8 mouse cellular contexts compared by ENCODE assay signal in the genomic region with DNA sequence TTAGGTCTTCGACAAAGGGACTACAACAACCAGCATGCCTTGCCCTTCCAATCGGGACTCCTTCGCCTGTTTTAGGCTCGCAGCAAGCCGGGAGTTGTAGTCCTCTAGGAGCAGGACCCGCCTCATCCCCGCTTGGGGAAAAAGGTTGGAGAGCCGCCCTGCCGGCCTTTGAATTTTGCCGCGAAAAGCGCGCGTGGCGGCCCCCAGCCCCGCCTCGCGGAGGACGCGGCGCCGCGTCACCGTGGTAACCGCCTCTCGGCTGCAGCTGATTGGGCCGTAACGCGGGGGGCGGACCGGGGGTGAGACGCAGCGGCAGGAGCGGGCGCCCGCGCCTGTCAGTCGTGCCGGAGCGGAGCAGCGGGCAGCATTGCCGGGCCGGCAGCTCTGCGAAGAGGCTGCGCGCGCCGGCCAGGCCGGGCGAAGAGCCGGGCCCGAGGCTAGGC. TPM values are rescaled to one million over a fixed set of nuclear protein-coding genes. Genes with fewer than 3 reads are reported as not detected.
DNase-seq lines count a peak whose midpoint lies in the region; ATAC-seq and TF ChIP-seq lines count a peak whose summit lies in the region.

No protein-coding gene starts in this region.

- TF ChIP-seq POLR2A in small intestine, adult 2 months (IDR thresholded peaks at IDR 0.05; ENCODE audit: low read depth, low read length): peak; percentile 92

- DNase-seq in embryonic facial prominence, embryonic 11.5 days (ENCODE audit: low spot score): peak; percentile 96
- peak; percentile 96 to 98 for DNase-seq in heart, adult 18-20 months
- peak; percentile 93 for DNase-seq in kidney, adult 18-20 months
- peak; percentile 97 for DNase-seq in limb, embryonic 10.5 days (ENCODE audit: low spot score)

- peak overlapping the region; percentile 61 for H3K4me3 ChIP-seq in erythroblast, embryonic 14.5 days (replicated peaks)
- H3K4me3 ChIP-seq in embryonic facial prominence, embryonic 11.5 days (ENCODE audit: low read depth, low read length): peak overlapping the region; percentile 69
- H3K4me3 ChIP-seq in limb, embryonic 10.5 days: peak overlapping the region; percentile 68
- peak overlapping the region; percentile 82 for H3K4me3 ChIP-seq in midbrain, embryonic 13.5 days (replicated peaks)
- H3K4me3 ChIP-seq in small intestine, adult 2 months (ENCODE audit: low read depth, low read length): peak overlapping the region; percentile 79

- ATAC-seq in erythroblast, adult 5-6 weeks (replicated peaks; ENCODE audit: low FRiP score, poor library complexity, severe bottlenecking): no peak
- ATAC-seq in embryonic facial prominence, embryonic 11.5 days (replicated peaks; ENCODE audit: insufficient number of reproducible peaks, low FRiP score, low TSS enrichment, low read depth): peak; percentile 79
- peak; percentile 89 for ATAC-seq in midbrain, embryonic 13.5 days

- H3K4me1 ChIP-seq in erythroblast, embryonic 14.5 days (ENCODE audit: control insufficient read depth): peaks cover 24% of the 10 kb centered on the region
- peaks cover 26% of the 10 kb centered on the region for H3K4me1 ChIP-seq in embryonic facial prominence, embryonic 11.5 days (ENCODE audit: control insufficient read depth, insufficient read depth, low read length)
- peaks cover 70% of the 10 kb centered on the region for H3K4me1 ChIP-seq in limb, embryonic 10.5 days
- H3K4me1 ChIP-seq in midbrain, embryonic 13.5 days (replicated peaks): peaks cover 48% of the 10 kb centered on the region
- peaks cover 18% of the 10 kb centered on the region for H3K4me1 ChIP-seq in small intestine, adult 2 months (ENCODE audit: control insufficient read depth, insufficient read depth, insufficient read length, low read length)

- peaks cover 15% of the 10 kb centered on the region for H3K9me3 ChIP-seq in erythroblast, embryonic 14.5 days (ENCODE audit: control insufficient read depth, low read length)
- no peaks in the 10 kb centered on the region for H3K9me3 ChIP-seq in embryonic facial prominence, embryonic 11.5 days (replicated peaks; ENCODE audit: control insufficient read depth, low read length)
- no peaks in the 10 kb centered on the region; the same call in 1 of the 2 replicates for H3K9me3 ChIP-seq in limb, embryonic 10.5 days (replicated peaks)
- peaks cover 6% of the 10 kb centered on the region; the same call in 1 of the 2 replicates for H3K9me3 ChIP-seq in midbrain, embryonic 13.5 days

- peak overlapping the region; percentile 48 for H3K27ac ChIP-seq in embryonic facial prominence, embryonic 11.5 days (replicated peaks; ENCODE audit: low read depth, low read length)
- H3K27ac ChIP-seq in limb, embryonic 10.5 days: peak overlapping the region; percentile 82
- H3K27ac ChIP-seq in midbrain, embryonic 13.5 days: peak overlapping the region; percentile 96
- no peak overlapping the region for H3K27ac ChIP-seq in small intestine, adult 2 months (ENCODE audit: insufficient read depth, low read depth, low read length)

- no peak for TF ChIP-seq CTCF in small intestine, adult 2 months (IDR thresholded peaks at IDR 0.05; ENCODE audit: extremely low read depth, insufficient read length, insufficient replicate concordance, low read depth, low read length)

- under 1% methylated on average over 49 of the region's 52 CpGs for WGBS in embryonic facial prominence, embryonic 11.5 days
- WGBS in limb, embryonic 10.5 days: under 1% methylated on average over 52 of the region's 52 CpGs
- WGBS in midbrain, embryonic 13.5 days: under 1% methylated on average over 52 of the region's 52 CpGs
- WGBS in small intestine, adult 2 months: 1% methylated on average over 52 of the region's 52 CpGs

- no peaks in the 10 kb centered on the region for H3K36me3 ChIP-seq in erythroblast, embryonic 14.5 days (ENCODE audit: control insufficient read depth)
- H3K36me3 ChIP-seq in embryonic facial prominence, embryonic 11.5 days (replicated peaks; ENCODE audit: control insufficient read depth, insufficient read depth, low read depth, low read length): no peaks in the 10 kb centered on the region
- no peaks in the 10 kb centered on the region; the same call in 1 of the 2 replicates for H3K36me3 ChIP-seq in limb, embryonic 10.5 days
- H3K36me3 ChIP-seq in midbrain, embryonic 13.5 days: no peaks in the 10 kb centered on the region
- no peaks in the 10 kb centered on the region for H3K36me3 ChIP-seq in small intestine, adult 2 months (ENCODE audit: control insufficient read depth, insufficient read depth, low read length)

- H3K27me3 ChIP-seq in erythroblast, embryonic 14.5 days (ENCODE audit: control insufficient read depth): peaks cover 77% of the 10 kb centered on the region
- peaks cover 21% of the 10 kb centered on the region for H3K27me3 ChIP-seq in embryonic facial prominence, embryonic 11.5 days (ENCODE audit: control insufficient read depth, insufficient read depth, low read length)
- peaks cover 63% of the 10 kb centered on the region for H3K27me3 ChIP-seq in limb, embryonic 10.5 days (ENCODE audit: low read depth, poor library complexity, severe bottlenecking)
- H3K27me3 ChIP-seq in midbrain, embryonic 13.5 days: peaks cover 13% of the 10 kb centered on the region
- peaks cover 19% of the 10 kb centered on the region for H3K27me3 ChIP-seq in small intestine, adult 2 months (ENCODE audit: control insufficient read depth, insufficient read depth, low read length)

- peak overlapping the region; percentile 90 for H3K4me2 ChIP-seq in embryonic facial prominence, embryonic 11.5 days (ENCODE audit: low read depth, low read length)
- peak overlapping the region; percentile 90 for H3K4me2 ChIP-seq in midbrain, embryonic 13.5 days (replicated peaks)

- peak overlapping the region; percentile 56; the same call in 1 of the 2 replicates for H3K9ac ChIP-seq in embryonic facial prominence, embryonic 11.5 days (replicated peaks; ENCODE audit: low read length)
- peak overlapping the region; percentile 90 for H3K9ac ChIP-seq in midbrain, embryonic 13.5 days (replicated peaks)

RNA-seq across cellular contexts. Expression of a gene that starts 0.7 kb away (rescaled TPM):
- 0.02 and 0.16 TPM in 2 replicates for polyA plus RNA-seq in erythroblast, embryonic 14.5 days (2012)
- total RNA-seq in erythroblast, adult 5-6 weeks (2015; ENCODE audit: low replicate concordance): 1.2 TPM in 1 of 2 replicates, not detected in the other
- not detected in 2 replicates for total RNA-seq in erythroblast, adult 5-6 weeks (2017; ENCODE audit: low replicate concordance)
- 2.5 and 2.7 TPM in 2 replicates for polyA plus RNA-seq in embryonic facial prominence, embryonic 11.5 days (2014; fragmentation: Nextera tagmentation; extraction: Ambion mirVana)
- total RNA-seq in heart, adult 18-20 months (2021): 1 to 10 TPM; 2.6 to 3.3 TPM
- 1.4 and 1.9 TPM in 2 replicates for polyA plus RNA-seq in limb, embryonic 10.5 days (2016; fragmentation: Nextera tagmentation; extraction: Ambion mirVana)
- polyA plus RNA-seq in midbrain, embryonic 13.5 days (2015; fragmentation: Nextera tagmentation; extraction: Ambion mirVana): 5.1 and 6.1 TPM in 2 replicates
- polyA plus RNA-seq in small intestine, adult 2 months (2012; rRNA removed): 2.8 and 5.3 TPM in 2 replicates
